Mouse (Mus musculus) CH12.LX (cell line): ENCODE data around the gene Mgp. TPM values are rescaled to one million over a fixed set of nuclear protein-coding genes. Genes with fewer than 3 reads are reported as not detected.

Experiments
- DNase-seq: peaks from one replicate; pipeline ENCODE4 v3.0.0-alpha.2; 2013; ENCODE audit errors: extremely low read depth
- H3K27ac ChIP-seq: 2 replicates; pipeline ENCODE4 v1.5.1; 2012; ENCODE audit warnings: low read depth, mild to moderate bottlenecking, control low read depth, moderate library complexity; ENCODE audit not compliant: insufficient read depth
- H3K27me3 ChIP-seq: replicated peaks from 2 replicates; pipeline ENCODE3; 2012; ENCODE audit warnings: inconsistent platforms
- H3K36me3 ChIP-seq, 2 experiments: replicated peaks in 1 of 2; 2 replicates each; pipeline versions ENCODE3 to v1.6.1; 2012; ENCODE audit warnings: inconsistent platforms in 1 of 2, low read length in 1 of 2, mild to moderate bottlenecking in 1 of 2, mixed read lengths in 1 of 2, moderate library complexity in 1 of 2; ENCODE audit not compliant: control insufficient read depth in 1 of 2, insufficient read depth in 1 of 2
- H3K4me1 ChIP-seq, 2 experiments: 2 replicates each; pipeline ENCODE4 v1.6.1; 2012; ENCODE audit warnings: inconsistent platforms in 1 of 2, moderate library complexity in 1 of 2; ENCODE audit not compliant: insufficient read depth in 2 of 2, control insufficient read depth in 1 of 2
- H3K4me2 ChIP-seq: 2 replicates; pipeline ENCODE4 v1.6.1; 2012; ENCODE audit warnings: low read depth, mild to moderate bottlenecking, control low read depth; ENCODE audit not compliant: poor library complexity, insufficient read depth, severe bottlenecking
- H3K4me3 ChIP-seq, 3 experiments: fragments of 150-350 bp in 1 of 3; sonication (generic) in 1 of 3; replicated peaks in 1 of 3; 2 replicates each; pipeline versions ENCODE3 to v1.5.1; 2011 to 2012; ENCODE audit warnings: low read depth in 2 of 3, low read length in 2 of 3, mild to moderate bottlenecking in 2 of 3, moderate library complexity in 2 of 3, control low read depth in 1 of 3, improper control_type of control experiment in 1 of 3, inconsistent platforms in 1 of 3, mixed read lengths in 1 of 3; ENCODE audit not compliant: poor library complexity in 1 of 3
- H3K79me2 ChIP-seq: replicated peaks from 2 replicates; pipeline ENCODE4 v1.6.1; 2012; ENCODE audit warnings: mild to moderate bottlenecking, moderate library complexity; ENCODE audit not compliant: control insufficient read depth, poor library complexity, insufficient read depth, severe bottlenecking; ENCODE audit errors: extremely low read depth
- H3K9ac ChIP-seq: 2 replicates; pipeline ENCODE4 v1.6.1; 2012; ENCODE audit warnings: low read depth, mild to moderate bottlenecking, control low read depth, moderate library complexity; ENCODE audit not compliant: insufficient read depth
- H3K9me3 ChIP-seq: replicated peaks from 2 replicates; pipeline ENCODE3; 2012; ENCODE audit warnings: low read length, inconsistent platforms, mixed read lengths
- BHLHE40 ChIP-seq: IDR thresholded peaks from 2 replicates; pipeline ENCODE4 v1.6.1; 2011; ENCODE audit warnings: mild to moderate bottlenecking, low read depth, low read length, improper control_type of control experiment
- CHD1 ChIP-seq: IDR thresholded peaks from 2 replicates; pipeline ENCODE4 v1.6.1; 2012; ENCODE audit warnings: low read depth, low read length, improper control_type of control experiment, inconsistent platforms
- CHD2 ChIP-seq: IDR thresholded peaks from 2 replicates; pipeline ENCODE4 v1.6.1; 2011; ENCODE audit warnings: low read length, improper control_type of control experiment
- CTCF ChIP-seq, 2 experiments: IDR thresholded peaks in 1 of 2; conservative IDR thresholded peaks in 1 of 2; 2 replicates each; pipeline ENCODE4 v1.5.1; 2011 to 2012; ENCODE audit warnings: low read depth in 2 of 2, low read length in 2 of 2, improper control_type of control experiment in 1 of 2, inconsistent platforms in 1 of 2, mild to moderate bottlenecking in 1 of 2, moderate library complexity in 1 of 2
- IRF4 ChIP-seq: IDR thresholded peaks from 2 replicates; pipeline ENCODE4 v1.6.1; 2014; ENCODE audit warnings: low read depth, mild to moderate bottlenecking, inconsistent platforms, low read length, improper control_type of control experiment
- JUN ChIP-seq: IDR thresholded peaks from 2 replicates; pipeline ENCODE4 v1.6.1; 2011; ENCODE audit warnings: low read depth, mild to moderate bottlenecking, low read length, improper control_type of control experiment, moderate library complexity; ENCODE audit not compliant: insufficient read depth
- JUND ChIP-seq: conservative IDR thresholded peaks from 2 replicates; pipeline ENCODE4 v1.6.1; 2011; ENCODE audit warnings: low read depth, low read length, improper control_type of control experiment
- MAFK ChIP-seq: IDR thresholded peaks from 2 replicates; pipeline ENCODE4 v1.6.1; 2011; ENCODE audit warnings: low read length, improper control_type of control experiment; ENCODE audit not compliant: insufficient replicate concordance
- MXI1 ChIP-seq: IDR thresholded peaks from 2 replicates; pipeline ENCODE4 v1.6.1; 2011; ENCODE audit warnings: mild to moderate bottlenecking, low read depth, low read length, improper control_type of control experiment
- PAX5 ChIP-seq: IDR thresholded peaks from 2 replicates; pipeline ENCODE4 v1.6.1; 2012; ENCODE audit warnings: low read length, inconsistent platforms, mixed read lengths
- POLR2A ChIP-seq: IDR thresholded peaks from 2 replicates; pipeline ENCODE4 v1.6.1; 2011; ENCODE audit warnings: low read depth, mild to moderate bottlenecking, improper control_type of control experiment, low read length
- POLR2AphosphoS2 ChIP-seq: IDR thresholded peaks from 2 replicates; pipeline ENCODE4 v1.6.1; 2011; ENCODE audit warnings: low read depth, low read length, improper control_type of control experiment
- SIN3A ChIP-seq: IDR thresholded peaks from 2 replicates; pipeline ENCODE4 v1.6.1; 2012; ENCODE audit warnings: low read length, improper control_type of control experiment, inconsistent platforms
- UBTF ChIP-seq: IDR thresholded peaks from 2 replicates; pipeline ENCODE4 v1.6.1; 2012; ENCODE audit warnings: low read depth, mild to moderate bottlenecking, inconsistent platforms, low read length, improper control_type of control experiment, moderate library complexity
- USF1 ChIP-seq: IDR thresholded peaks from 2 replicates; pipeline ENCODE4 v1.6.1; 2014; ENCODE audit warnings: low read depth, mild to moderate bottlenecking, inconsistent platforms, low read length, improper control_type of control experiment
- USF2 ChIP-seq: conservative IDR thresholded peaks from 2 replicates; pipeline ENCODE4 v1.6.1; 2011; ENCODE audit warnings: low read depth, low read length, improper control_type of control experiment
- ZC3H11A ChIP-seq: IDR thresholded peaks from 2 replicates; pipeline ENCODE4 v1.6.1; 2012; ENCODE audit warnings: low read depth, mild to moderate bottlenecking, inconsistent platforms, low read length, improper control_type of control experiment
- dilution Hi-C: fragments of 300-500 bp; cut with MboI; formaldehyde crosslinking; loops from 2 replicates; pipeline ENCODE4 v1.14.3; 2020; ENCODE audit warnings: low sequenced_read_pairs; ENCODE audit not compliant: extremely low pct_unique_long_range_greater_than_20kb, extremely low pct_ligation_motif_present
- in situ Hi-C: fragments of 300-500 bp; cut with MboI; formaldehyde crosslinking; loops from 3 replicates; pipeline ENCODE4 v1.14.3; 2019; ENCODE audit warnings: low sequenced_read_pairs, low pct_ligation_motif_present, low pct_unique_long_range_greater_than_20kb, mixed read lengths
- polyA plus RNA-seq: library from polyadenylated mRNA; unstranded; fragments of >175 nt; gene quantifications from 2 replicates; pipeline ENCODE4 v1.2.1, GENCODE M21; 2012; ENCODE audit warnings: low read depth; ENCODE audit not compliant: insufficient read length
- total RNA-seq, 2 experiments: library from RNA; depleted of rRNA; stranded (reverse); fragments of 300-350 nt in 1 of 2; fragments of >200 nt in 1 of 2; gene quantifications; 2 replicates each; pipeline ENCODE4 v1.2.3; 2012 to 2014

Gene Mgp
- total and polyA plus RNA-seq, 3 experiments: not detected

GRCm38 (mm10) chr6:136857186-136857872, 18.3 kb downstream of the Mgp start, which contains the start of gene Art4:
Gene Art4, minus strand, starts transcription at chr6:136857733.
- in situ Hi-C loops: loop anchor here (5.0 kb wide), 1 partner anchor 130 kb away; no protein-coding TSS in a partner anchor
- no peaks in the 10 kb centered on the region for H3K79me2 ChIP-seq
- H3K4me3 ChIP-seq: no peak within 1 kb of the TSS
- no peak for DNase-seq
- H3K4me1 ChIP-seq: peaks cover 19 to 44% of the 10 kb centered on the region in 2 experiments
- H3K9me3 ChIP-seq: no peaks in the 10 kb centered on the region
- no peaks in the 10 kb centered on the region for H3K27me3 ChIP-seq
- H3K4me2 ChIP-seq: no peak within 1 kb of the TSS
- H3K9ac ChIP-seq: no peak within 1 kb of the TSS
- TF ChIP-seq JUND (no peak), JUN (no peak), SIN3A (no peak), ZC3H11A (no peak), POLR2AphosphoS2 (no peak), BHLHE40 (no peak), UBTF (no peak), POLR2A (no peak), USF1 (no peak), CHD2 (no peak), PAX5 (no peak), CTCF (conservative IDR thresholded peaks at IDR 0.05 in 1 of 2, IDR thresholded peaks at IDR 0.05 in 1 of 2; ENCODE audit: low read depth in 2 of 2, low read length in 2 of 2) (no peak), MAFK (no peak), USF2 (no peak), IRF4 (no peak)
- peaks cover 2 to 33% of the 10 kb centered on the region in 2 experiments for H3K36me3 ChIP-seq
- no peak within 1 kb of the TSS for H3K27ac ChIP-seq
- dilution Hi-C loops: loop anchor here (25.0 kb wide), 1 partner anchor 130 kb away; no protein-coding TSS in a partner anchor

GRCm38 (mm10) chr6:136856071-136856636, 19.5 kb downstream of the Mgp start:
- Histone ChIP-seq H3K4me3 (no peak overlapping the region), H3K9me3 (no peaks in the 10 kb centered on the region), H3K27ac (no peak overlapping the region), H3K4me1 (peaks cover 31 to 52% of the 10 kb centered on the region in 2 experiments), H3K36me3 (peaks cover 11 to 35% of the 10 kb centered on the region in 2 experiments), H3K79me2 (no peaks in the 10 kb centered on the region), H3K9ac (no peak overlapping the region), H3K27me3 (no peaks in the 10 kb centered on the region), H3K4me2 (no peak overlapping the region)
- DNase-seq: no peak
- no peak for TF ChIP-seq CHD2
- no peak for TF ChIP-seq CHD1
- TF ChIP-seq CTCF (conservative IDR thresholded peaks at IDR 0.05 in 1 of 2, IDR thresholded peaks at IDR 0.05 in 1 of 2; ENCODE audit: low read depth in 2 of 2, low read length in 2 of 2): no peak
- TF ChIP-seq SIN3A: no peak
- no peak for TF ChIP-seq UBTF
- no peak for TF ChIP-seq MXI1
- no peak for TF ChIP-seq USF2
- no peak for TF ChIP-seq PAX5
- in situ Hi-C loops: loop anchor here (5.0 kb wide), 1 partner anchor 131 kb away; no protein-coding TSS in a partner anchor
- dilution Hi-C loops: loop anchor here (25.0 kb wide), 1 partner anchor 131 kb away; no protein-coding TSS in a partner anchor
